Mouse (Mus musculus) myocyte (in vitro differentiated cells): ENCODE results near the gene Opn3. TPM values are rescaled to one million over a fixed set of nuclear protein-coding genes. Genes with fewer than 3 reads are reported as not detected.

Source experiments
- H3K27me3 ChIP-seq: one replicate; pipeline ENCODE4 v1.6.1; 2011; ENCODE audit not compliant: control insufficient read depth, insufficient read depth, insufficient read length
- H3K36me3 ChIP-seq: one replicate; pipeline ENCODE4 v1.6.1; 2011; ENCODE audit not compliant: control insufficient read depth, insufficient read depth
- H3K4me2 ChIP-seq: one replicate; pipeline ENCODE4 v1.6.1; 2011; ENCODE audit warnings: low read depth, control low read depth
- H3K4me3 ChIP-seq: one replicate; pipeline ENCODE4 v1.5.1; 2011; ENCODE audit warnings: mild to moderate bottlenecking, control low read depth, moderate library complexity
- H3K79me2 ChIP-seq: one replicate; pipeline ENCODE4 v1.6.1; 2011; ENCODE audit not compliant: control insufficient read depth, insufficient read depth
- H3ac ChIP-seq: one replicate; pipeline ENCODE4 v1.6.1; 2011; ENCODE audit not compliant: control insufficient read depth, insufficient read length
- CEBPB ChIP-seq: IDR thresholded peaks from 2 replicates; pipeline ENCODE4 v1.6.1; 2011; ENCODE audit warnings: mild to moderate bottlenecking, moderate library complexity; ENCODE audit not compliant: poor library complexity, insufficient read depth, severe bottlenecking
- E2F4 ChIP-seq: IDR thresholded peaks from one replicate; pipeline ENCODE4 v1.6.1; 2011; ENCODE audit warnings: mild to moderate bottlenecking, control low read depth, moderate library complexity; ENCODE audit not compliant: insufficient read depth
- MAX ChIP-seq: IDR thresholded peaks from one replicate; pipeline ENCODE4 v1.6.1; 2011; ENCODE audit warnings: low read depth, mild to moderate bottlenecking, control low read depth
- MYOD1 ChIP-seq, 3 experiments: IDR thresholded peaks; one replicate each; pipeline ENCODE4 v1.6.1; 2011; ENCODE audit warnings: control low read depth in 2 of 3, low read depth in 2 of 3, mild to moderate bottlenecking in 2 of 3, moderate library complexity in 1 of 3; ENCODE audit not compliant: insufficient read length in 2 of 3, control insufficient read depth in 1 of 3
- MYOG ChIP-seq, 3 experiments: IDR thresholded peaks; one replicate each; pipeline ENCODE4 v1.6.1; 2011; ENCODE audit warnings: control low read depth in 2 of 3, low read depth in 2 of 3, mild to moderate bottlenecking in 2 of 3; ENCODE audit not compliant: insufficient read length in 2 of 3, control insufficient read depth in 1 of 3, insufficient read depth in 1 of 3
- POLR2A ChIP-seq: IDR thresholded peaks from one replicate; pipeline ENCODE4 v1.6.1; 2011; ENCODE audit warnings: low read depth, mild to moderate bottlenecking, control low read depth, moderate library complexity; ENCODE audit not compliant: insufficient read length
- POLR2AphosphoS2 ChIP-seq: IDR thresholded peaks from one replicate; pipeline ENCODE4 v1.6.1; 2011; ENCODE audit warnings: low read depth, control low read depth; ENCODE audit not compliant: insufficient read length
- REST ChIP-seq: IDR thresholded peaks from one replicate; pipeline ENCODE4 v1.6.1; 2011; ENCODE audit warnings: mild to moderate bottlenecking, control low read depth, moderate library complexity; ENCODE audit not compliant: insufficient read depth, insufficient read length
- SRF ChIP-seq: IDR thresholded peaks from one replicate; pipeline ENCODE4 v1.6.1; 2011; ENCODE audit warnings: low read depth; ENCODE audit not compliant: control insufficient read depth, insufficient read length
- TCF12 ChIP-seq: IDR thresholded peaks from one replicate; pipeline ENCODE4 v1.6.1; 2011; ENCODE audit warnings: mild to moderate bottlenecking, control low read depth; ENCODE audit not compliant: poor library complexity, insufficient read depth, severe bottlenecking
- TCF3 ChIP-seq: IDR thresholded peaks from one replicate; pipeline ENCODE4 v1.6.1; 2011; ENCODE audit warnings: low read depth, control low read depth; ENCODE audit not compliant: insufficient read length
- USF1 ChIP-seq: IDR thresholded peaks from one replicate; pipeline ENCODE4 v1.6.1; 2011; ENCODE audit warnings: low read depth, mild to moderate bottlenecking, control low read depth, moderate library complexity
- polyA plus RNA-seq: library from polyadenylated mRNA; unstranded; fragments of >200 nt; fragmentation: generic; extraction: Trizol; gene quantifications from one replicate; pipeline ENCODE4 v1.2.1, GENCODE M21; 2012; ENCODE audit warnings: missing spikeins

Gene Opn3
- 4.8 TPM for polyA plus RNA-seq

GRCm38 (mm10) chr1:175692246-175692996 is at the start of gene Opn3, which contains the start of gene Chml:
Gene Opn3 (minus strand): TSS chr1:175692776.
Gene Chml (minus strand): TSS chr1:175692901.
- Histone ChIP-seq H3ac (peak within 1 kb of the TSS; percentile 93), H3K79me2 (peaks cover 5% of the 10 kb centered on the region), H3K4me3 (peak within 1 kb of the TSS; percentile 68), H3K27me3 (no peaks in the 10 kb centered on the region), H3K36me3 (no peaks in the 10 kb centered on the region), H3K4me2 (peak within 1 kb of the TSS; percentile 96)
- TF ChIP-seq TCF3, result no peak
- TF ChIP-seq REST, result no peak
- TF ChIP-seq MAX, result no peak
- TF ChIP-seq USF1, result no peak
- TF ChIP-seq MYOD1 (IDR thresholded peaks at IDR 0.05; ENCODE audit: control insufficient read depth in 1 of 3, insufficient read length in 2 of 3, low read depth in 2 of 3), result peak in 1 of 3 experiments; percentile 1
- TF ChIP-seq MYOG (IDR thresholded peaks at IDR 0.05; ENCODE audit: control insufficient read depth in 1 of 3, insufficient read depth in 1 of 3, insufficient read length in 2 of 3, low read depth in 2 of 3), result no peak
- no peak for TF ChIP-seq E2F4
- TF ChIP-seq CEBPB, result no peak
- peak; percentile 93 for TF ChIP-seq POLR2AphosphoS2
- TF ChIP-seq TCF12, result no peak
- peak; percentile 92 for TF ChIP-seq POLR2A
- peak; percentile 19 for TF ChIP-seq SRF

- Histone ChIP-seq H3K79me2 (no peaks in the 10 kb centered on the region), H3K27me3 (no peaks in the 10 kb centered on the region), H3K4me2 (no peak overlapping the region), H3K36me3 (no peaks in the 10 kb centered on the region), H3K4me3 (no peak overlapping the region), H3ac (no peak overlapping the region)
- TF ChIP-seq TCF12, result no peak
Measured at GRCm38 (mm10) chr1:175725771-175726170, 33.2 kb upstream of the Opn3 start.

- H3K27me3 ChIP-seq, result no peaks in the 10 kb centered on the region
- TF ChIP-seq TCF3 (no peak), MAX (no peak), CEBPB (no peak), USF1 (no peak), SRF (no peak), E2F4 (no peak), REST (no peak), TCF12 (no peak), POLR2AphosphoS2 (no peak), MYOG (IDR thresholded peaks at IDR 0.05; ENCODE audit: control insufficient read depth in 1 of 3, insufficient read depth in 1 of 3, insufficient read length in 2 of 3, low read depth in 2 of 3) (no peak), POLR2A (no peak), MYOD1 (IDR thresholded peaks at IDR 0.05; ENCODE audit: control insufficient read depth in 1 of 3, insufficient read length in 2 of 3, low read depth in 2 of 3) (no peak)
- H3K4me3 ChIP-seq, result no peak overlapping the region
- no peaks in the 10 kb centered on the region for H3K79me2 ChIP-seq
- no peak overlapping the region for H3K4me2 ChIP-seq
- H3ac ChIP-seq, result no peak overlapping the region
- H3K36me3 ChIP-seq, result no peaks in the 10 kb centered on the region
Measured at GRCm38 (mm10) chr1:175716832-175717231, 24.3 kb upstream of the Opn3 start.

GRCm38 (mm10) chr1:175712338-175712909 is 19.8 kb upstream of the Opn3 start:
- Histone ChIP-seq H3K79me2 (no peaks in the 10 kb centered on the region), H3ac (no peak overlapping the region), H3K4me2 (no peak overlapping the region), H3K4me3 (no peak overlapping the region), H3K36me3 (no peaks in the 10 kb centered on the region), H3K27me3 (no peaks in the 10 kb centered on the region)
- TF ChIP-seq TCF12 (no peak), MYOD1 (IDR thresholded peaks at IDR 0.05; ENCODE audit: control insufficient read depth in 1 of 3, insufficient read length in 2 of 3, low read depth in 2 of 3) (no peak), TCF3 (no peak), POLR2A (no peak), USF1 (no peak), MYOG (IDR thresholded peaks at IDR 0.05; ENCODE audit: control insufficient read depth in 1 of 3, insufficient read depth in 1 of 3, insufficient read length in 2 of 3, low read depth in 2 of 3) (no peak)

GRCm38 (mm10) chr1:175708013-175708412 is 15.4 kb upstream of the Opn3 start:
- no peak overlapping the region for H3K4me2 ChIP-seq
- H3K27me3 ChIP-seq, result no peaks in the 10 kb centered on the region
- no peaks in the 10 kb centered on the region for H3K36me3 ChIP-seq
- H3K4me3 ChIP-seq, result no peak overlapping the region
- H3K79me2 ChIP-seq, result no peaks in the 10 kb centered on the region
- H3ac ChIP-seq, result no peak overlapping the region
- TF ChIP-seq POLR2A (no peak), USF1 (no peak), MYOD1 (IDR thresholded peaks at IDR 0.05; ENCODE audit: control insufficient read depth in 1 of 3, insufficient read length in 2 of 3, low read depth in 2 of 3) (no peak), REST (no peak), POLR2AphosphoS2 (no peak), SRF (no peak), E2F4 (no peak), MYOG (IDR thresholded peaks at IDR 0.05; ENCODE audit: control insufficient read depth in 1 of 3, insufficient read depth in 1 of 3, insufficient read length in 2 of 3, low read depth in 2 of 3) (no peak), MAX (no peak), CEBPB (no peak), TCF12 (no peak), TCF3 (no peak)
